Mouse (Mus musculus) left cerebral cortex, postnatal 14 days (tissue): ENCODE data around the gene C3. TPM values are rescaled to one million over a fixed set of nuclear protein-coding genes. Genes with fewer than 3 reads are reported as not detected.

Experiments used
- DNase-seq, 2 experiments: peaks; one replicate each; pipeline ENCODE4 v3.0.0; 2021 to 2022; ENCODE audit warnings: low spot score in 2 of 2, mixed read lengths in 1 of 2
- intact Hi-C: fragments of 180-260 bp; cut with DNase I; formaldehyde crosslinking; loops from one replicate; pipeline ENCODE4 v1.15.1; 2025
- total RNA-seq, 2 experiments: library from RNA; stranded (reverse); gene quantifications; 2 replicates each; pipeline ENCODE4 v1.2.3; 2021

The C3 gene
- total RNA-seq, 2 experiments from 2014 or later, result 0.46 to 0.53 TPM

- DNase-seq, result no peak
- intact Hi-C loops, result no loop called here
Observed at GRCm38 (mm10) chr17:57229851-57230727, 2.2 kb upstream of the C3 start.

- DNase-seq, result no peak
- intact Hi-C loops, result no loop called here
Observed at GRCm38 (mm10) chr17:57228873-57229272, 937 bp upstream of the C3 start.

- no peak for DNase-seq
- intact Hi-C loops, result no loop called here
Observed at GRCm38 (mm10) chr17:57227468-57227867, 468 bp downstream of the C3 start.

- intact Hi-C loops, result no loop called here
- no peak for DNase-seq
Observed at GRCm38 (mm10) chr17:57223313-57223712, 4.6 kb downstream of the C3 start.

- DNase-seq, result no peak
- intact Hi-C loops, result no loop called here
Observed at GRCm38 (mm10) chr17:57221911-57222310, 6.0 kb downstream of the C3 start.

GRCm38 (mm10) chr17:57219884-57220207, 8.1 kb downstream of the C3 start:
- intact Hi-C loops, result loop anchor here (2.0 kb wide), 1 partner anchor 115 kb away; no protein-coding TSS in a partner anchor
- no peak for DNase-seq

GRCm38 (mm10) chr17:57219167-57219883, 8.6 kb downstream of the C3 start:
- peak; percentile 74 to 87 for DNase-seq
- intact Hi-C loops, result loop anchor here (2.0 kb wide), 1 partner anchor 115 kb away; no protein-coding TSS in a partner anchor

GRCm38 (mm10) chr17:57218335-57218900, 9.5 kb downstream of the C3 start:
- no peak for DNase-seq
- intact Hi-C loops, result loop anchor here (2.0 kb wide), 1 partner anchor 116 kb away; no protein-coding TSS in a partner anchor

GRCm38 (mm10) chr17:57214676-57215387, 13.1 kb downstream of the C3 start:
- intact Hi-C loops, result no loop called here
- DNase-seq, result peak in 1 of 2 experiments; percentile 40

GRCm38 (mm10) chr17:57211501-57211900, 16.4 kb downstream of the C3 start:
- DNase-seq, result no peak
- intact Hi-C loops, result no loop called here

GRCm38 (mm10) chr17:57209330-57209729, 18.6 kb downstream of the C3 start:
- intact Hi-C loops, result no loop called here
- no peak for DNase-seq

- DNase-seq, result no peak
- intact Hi-C loops, result no loop called here
Observed at GRCm38 (mm10) chr17:57207938-57208337, 20.0 kb downstream of the C3 start.

- no peak for DNase-seq
- intact Hi-C loops, result no loop called here
Observed at GRCm38 (mm10) chr17:57201841-57202724, 25.9 kb downstream of the C3 start.

GRCm38 (mm10) chr17:57198252-57198651, 29.7 kb downstream of the C3 start:
- DNase-seq, result no peak
- intact Hi-C loops, result no loop called here

- DNase-seq, result no peak
- intact Hi-C loops, result no loop called here
Observed at GRCm38 (mm10) chr17:57195326-57196010, 32.5 kb downstream of the C3 start.

GRCm38 (mm10) chr17:57194771-57195170, 33.2 kb downstream of the C3 start:
- no peak for DNase-seq
- intact Hi-C loops, result no loop called here

GRCm38 (mm10) chr17:57194041-57194507, 33.9 kb downstream of the C3 start, which contains the start of gene Tnfsf14:
Gene Tnfsf14 (minus strand): TSS chr17:57194177.
- intact Hi-C loops, result no loop called here
- DNase-seq, result no peak
